In the genomic region with DNA sequence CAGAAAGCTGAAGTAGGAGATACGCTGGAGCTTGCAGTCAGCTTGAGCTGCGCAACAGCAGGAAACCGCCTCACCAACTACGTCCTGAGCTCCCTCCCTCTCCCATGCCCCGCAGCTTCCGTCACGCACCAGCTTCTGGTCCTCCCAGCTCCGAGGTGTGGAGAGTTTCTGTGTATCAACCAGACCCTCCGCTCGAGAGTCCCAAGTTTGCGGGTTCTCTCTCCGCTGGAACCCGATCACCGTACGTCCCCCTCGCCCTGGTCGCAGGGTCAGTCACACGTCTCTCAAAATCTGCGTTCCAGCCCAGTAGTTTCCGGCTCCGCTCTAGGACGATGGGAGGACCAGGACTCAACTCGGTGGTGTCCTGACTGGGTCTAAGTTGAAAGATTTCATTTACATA, we compare ENCODE assay signal across 8 mouse cellular contexts. TPM values are rescaled to one million over a fixed set of nuclear protein-coding genes. Genes with fewer than 3 reads are reported as not detected.
DNase-seq lines count a peak whose midpoint lies in the region; ATAC-seq and TF ChIP-seq lines count a peak whose summit lies in the region.

Gene Zscan26 (minus strand): TSS at position 282 of the 400 bp plus-strand sequence.

- H3K36me3 ChIP-seq in intestine, embryonic 15.5 days: no peaks in the 10 kb centered on the region
- H3K36me3 ChIP-seq in midbrain, embryonic 10.5 days: peaks cover 19% of the 10 kb centered on the region

- H3K27me3 ChIP-seq in intestine, embryonic 15.5 days (replicated peaks): no peaks in the 10 kb centered on the region
- H3K27me3 ChIP-seq in midbrain, embryonic 10.5 days (ENCODE audit: low read depth, poor library complexity, severe bottlenecking): peaks cover 58% of the 10 kb centered on the region

- peak within 1 kb of the TSS; percentile 67 for H3K27ac ChIP-seq in cortical plate, adult 2 months (ENCODE audit: insufficient read depth, low read length)
- H3K27ac ChIP-seq in intestine, embryonic 15.5 days: peak within 1 kb of the TSS; percentile 87
- peak within 1 kb of the TSS; percentile 91 for H3K27ac ChIP-seq in midbrain, embryonic 10.5 days (replicated peaks)

- H3K4me1 ChIP-seq in cortical plate, adult 2 months (ENCODE audit: control insufficient read depth, insufficient read depth, low read length): peaks cover 4% of the 10 kb centered on the region; the same call in 1 of the 2 replicates
- peaks cover 12% of the 10 kb centered on the region; the same call in 1 of the 2 replicates for H3K4me1 ChIP-seq in intestine, embryonic 15.5 days (replicated peaks)
- peaks cover 14% of the 10 kb centered on the region for H3K4me1 ChIP-seq in midbrain, embryonic 10.5 days

- 0% methylated on average over 23 of the region's 23 CpGs for WGBS in intestine, embryonic 15.5 days
- WGBS in midbrain, embryonic 10.5 days: under 1% methylated on average over 23 of the region's 23 CpGs

- peak within 1 kb of the TSS; percentile 68 for H3K4me2 ChIP-seq in intestine, embryonic 15.5 days (replicated peaks)

- intact Hi-C loops in gastrocnemius, postnatal 36 days (cut with DNase I): loop anchor here (5.0 to 10.0 kb wide), 2 partner anchors 51 to 89 kb away; partner anchors contain the start of genes Zkscan3 and Zscan12
- intact Hi-C loops in left cerebral cortex, postnatal 25 days (cut with DNase I): loop anchor here (1.0 to 2.0 kb wide), 4 partner anchors 15 to 91 kb away; partner anchors contain the start of genes Nkapl, Zkscan3, Zkscan4 and Zscan12

- peak within 1 kb of the TSS; percentile 64 for H3K9ac ChIP-seq in intestine, embryonic 15.5 days

- no peaks in the 10 kb centered on the region for H3K9me3 ChIP-seq in intestine, embryonic 15.5 days
- H3K9me3 ChIP-seq in midbrain, embryonic 10.5 days (replicated peaks): no peaks in the 10 kb centered on the region

- peak; percentile 85 for TF ChIP-seq POLR2A in cortical plate, adult 2 months (IDR thresholded peaks at IDR 0.05; ENCODE audit: extremely low read depth, insufficient read depth, low read length)

- H3K4me3 ChIP-seq in cortical plate, adult 2 months (ENCODE audit: insufficient read depth, low read length): peak within 1 kb of the TSS; percentile 79
- peak within 1 kb of the TSS; percentile 65 for H3K4me3 ChIP-seq in intestine, embryonic 15.5 days (replicated peaks)
- H3K4me3 ChIP-seq in midbrain, embryonic 10.5 days: peak within 1 kb of the TSS; percentile 84

- DNase-seq in adipocyte (ENCODE audit: low spot score): peak; percentile 96
- peak; percentile 73 to 82 for DNase-seq in gastrocnemius, postnatal 36 days
- peak; percentile 83 to 91 for DNase-seq in left cerebral cortex, postnatal 25 days (ENCODE audit: low spot score in 2 of 2)
- DNase-seq in midbrain, embryonic 10.5 days (ENCODE audit: low spot score): peak; percentile 88
- peak; percentile 64 for DNase-seq in right cerebral cortex, postnatal 4 days

- ATAC-seq in intestine, embryonic 15.5 days: peak; percentile 90
- no peak; the same call in 1 of the 2 replicates for ATAC-seq in erythroid progenitor cell, adult 5-6 weeks (replicated peaks; ENCODE audit: low FRiP score, poor library complexity, severe bottlenecking)

- TF ChIP-seq CTCF in cortical plate, adult 2 months (IDR thresholded peaks at IDR 0.05; ENCODE audit: extremely low read depth, insufficient read depth, low read length): no peak

RNA-seq across cellular contexts. Expression of gene Zscan26, which starts in this region (rescaled TPM):
- polyA plus RNA-seq in cortical plate, adult 2 months (2012; rRNA removed): 66.4 and 70.2 TPM in 2 replicates
- 10 to 100 TPM in 1 of 2 experiments, 1 to 10 TPM in 1; 8.8 to 11.9 TPM for total RNA-seq in gastrocnemius, postnatal 36 days (2021)
- 26.5 and 27.2 TPM in 2 replicates for polyA plus RNA-seq in intestine, embryonic 15.5 days (2015; fragmentation: Nextera tagmentation; extraction: Ambion mirVana)
- 10 to 100 TPM; 48.3 to 51.3 TPM for total RNA-seq in left cerebral cortex, postnatal 25 days (2021)
- 24.2 and 25.6 TPM in 2 replicates for polyA plus RNA-seq in midbrain, embryonic 10.5 days (2016; fragmentation: Nextera tagmentation; extraction: Ambion mirVana)
- total RNA-seq in erythroid progenitor cell, adult 5-6 weeks (2015; ENCODE audit: low replicate concordance): 4.7 and 8.0 TPM in 2 replicates
- total RNA-seq in erythroid progenitor cell, adult 5-6 weeks (2017; ENCODE audit: low replicate concordance): 0.98 and 3.2 TPM in 2 replicates
